17 mouse cellular contexts compared by ENCODE assay signal in genomic region chr14:60531766-60532165, GRCm38 (mm10).
DNase-seq lines count a peak whose midpoint lies in the region; ATAC-seq and TF ChIP-seq lines count a peak whose summit lies in the region.
"Had no signal": no experiment of that assay in that cellular context is flagged by ENCODE, and none has a peak within 500 bp of the region (broad histone marks: within the 10 kb centered on the region; RNA-seq: fewer than 3 reads in every experiment).

No protein-coding gene starts in this region.

- H3K27ac ChIP-seq in forebrain, postnatal 0 days (ENCODE audit: low read depth, low read length) = no peak overlapping the region
- H3K27ac ChIP-seq in forebrain, embryonic 13.5 days = no peak overlapping the region
- no peak overlapping the region for H3K27ac ChIP-seq in kidney, postnatal 0 days
- no peak overlapping the region for H3K27ac ChIP-seq in midbrain, postnatal 0 days (ENCODE audit: low read depth, low read length)
- no peak overlapping the region for H3K27ac ChIP-seq in midbrain, embryonic 11.5 days (ENCODE audit: low read depth, low read length)
- H3K27ac ChIP-seq in kidney, embryonic 16.5 days (ENCODE audit: low read length) = no peak overlapping the region

- H3K36me3 ChIP-seq in forebrain, postnatal 0 days (ENCODE audit: insufficient read depth) = no peaks in the 10 kb centered on the region
- H3K36me3 ChIP-seq in forebrain, embryonic 13.5 days (ENCODE audit: poor library complexity, severe bottlenecking) = no peaks in the 10 kb centered on the region
- no peaks in the 10 kb centered on the region for H3K36me3 ChIP-seq in kidney, postnatal 0 days (ENCODE audit: insufficient read depth, low read length)
- H3K36me3 ChIP-seq in midbrain, postnatal 0 days (ENCODE audit: insufficient read depth, low read length) = no peaks in the 10 kb centered on the region
- H3K36me3 ChIP-seq in midbrain, embryonic 11.5 days (ENCODE audit: control insufficient read depth, insufficient read depth, low read length) = no peaks in the 10 kb centered on the region
- no peaks in the 10 kb centered on the region for H3K36me3 ChIP-seq in kidney, embryonic 16.5 days (ENCODE audit: insufficient read depth, low read length)

- no peak for DNase-seq in forebrain, postnatal 0 days
- no peak for DNase-seq in kidney, postnatal 0 days (ENCODE audit: low spot score)
- no peak for DNase-seq in kidney, postnatal 4 days
- DNase-seq in midbrain, postnatal 0 days (ENCODE audit: low spot score) = no peak
- no peak for DNase-seq in midbrain, embryonic 11.5 days (ENCODE audit: low spot score, missing footprints)
- no peak for DNase-seq in ovary, postnatal 10 days (ENCODE audit: low spot score)
- DNase-seq: adrenal gland, adult 2 months; cerebellum, adult 9-11 months; gastrocnemius, postnatal 14 days; heart, postnatal 4 days; lung, adult 2 months; right cerebral cortex, postnatal 14 days; thymus, postnatal 4 days had no signal

- no peaks in the 10 kb centered on the region for H3K27me3 ChIP-seq in forebrain, postnatal 0 days (ENCODE audit: insufficient read depth, low read length)
- no peaks in the 10 kb centered on the region for H3K27me3 ChIP-seq in forebrain, embryonic 13.5 days
- H3K27me3 ChIP-seq in kidney, postnatal 0 days (ENCODE audit: insufficient read depth, low read length) = no peaks in the 10 kb centered on the region
- no peaks in the 10 kb centered on the region for H3K27me3 ChIP-seq in midbrain, postnatal 0 days (ENCODE audit: insufficient read depth, low read length)
- H3K27me3 ChIP-seq in midbrain, embryonic 11.5 days (ENCODE audit: control insufficient read depth, insufficient read depth, low read length) = no peaks in the 10 kb centered on the region
- no peaks in the 10 kb centered on the region for H3K27me3 ChIP-seq in kidney, embryonic 16.5 days (ENCODE audit: insufficient read depth, low read length)

- no peak overlapping the region for H3K4me3 ChIP-seq in forebrain, postnatal 0 days (ENCODE audit: low read depth, low read length)
- H3K4me3 ChIP-seq in forebrain, embryonic 13.5 days = no peak overlapping the region
- H3K4me3 ChIP-seq in kidney, postnatal 0 days (replicated peaks; ENCODE audit: low read depth, low read length) = no peak overlapping the region
- no peak overlapping the region for H3K4me3 ChIP-seq in midbrain, postnatal 0 days (ENCODE audit: low read depth, low read length)
- no peak overlapping the region for H3K4me3 ChIP-seq in midbrain, embryonic 11.5 days (ENCODE audit: low read depth, low read length)
- no peak overlapping the region for H3K4me3 ChIP-seq in kidney, embryonic 16.5 days (ENCODE audit: low read length)

- peak; percentile 31; the same call in 1 of the 2 replicates for TF ChIP-seq CTCF in forebrain, postnatal 0 days (IDR thresholded peaks at IDR 0.05; ENCODE audit: low read depth)
- TF ChIP-seq CTCF in kidney, postnatal 0 days (IDR thresholded peaks at IDR 0.05; ENCODE audit: low read depth) = peak; percentile 43
- peak; percentile 41 for TF ChIP-seq CTCF in midbrain, postnatal 0 days (IDR thresholded peaks at IDR 0.05)

- H3K9me3 ChIP-seq in forebrain, postnatal 0 days (ENCODE audit: low read length) = no peaks in the 10 kb centered on the region
- H3K9me3 ChIP-seq in forebrain, embryonic 13.5 days (replicated peaks) = no peaks in the 10 kb centered on the region
- H3K9me3 ChIP-seq in kidney, postnatal 0 days (replicated peaks; ENCODE audit: low read length) = no peaks in the 10 kb centered on the region
- no peaks in the 10 kb centered on the region for H3K9me3 ChIP-seq in midbrain, postnatal 0 days (ENCODE audit: low read length)
- no peaks in the 10 kb centered on the region for H3K9me3 ChIP-seq in midbrain, embryonic 11.5 days (ENCODE audit: control insufficient read depth, low read length)
- no peaks in the 10 kb centered on the region for H3K9me3 ChIP-seq in kidney, embryonic 16.5 days (ENCODE audit: low read length)

- no peak for ATAC-seq in forebrain, postnatal 0 days
- no peak for ATAC-seq in forebrain, embryonic 13.5 days
- no peak for ATAC-seq in kidney, postnatal 0 days (replicated peaks; ENCODE audit: low FRiP score, low read depth)
- ATAC-seq in midbrain, postnatal 0 days (ENCODE audit: low FRiP score) = no peak
- no peak for ATAC-seq in midbrain, embryonic 11.5 days (ENCODE audit: low FRiP score)
- no peak for ATAC-seq in kidney, embryonic 16.5 days (ENCODE audit: low FRiP score, low TSS enrichment)
- ATAC-seq: midbrain, embryonic 16.5 days had no signal

- no peak overlapping the region for H3K4me2 ChIP-seq in forebrain, postnatal 0 days (ENCODE audit: low read depth)
- no peak overlapping the region for H3K4me2 ChIP-seq in forebrain, embryonic 13.5 days
- H3K4me2 ChIP-seq in kidney, postnatal 0 days (ENCODE audit: low read length) = no peak overlapping the region
- H3K4me2 ChIP-seq in midbrain, postnatal 0 days (ENCODE audit: low read depth, low read length, poor library complexity, severe bottlenecking) = no peak overlapping the region
- no peak overlapping the region for H3K4me2 ChIP-seq in midbrain, embryonic 11.5 days
- H3K4me2 ChIP-seq in kidney, embryonic 16.5 days (replicated peaks; ENCODE audit: low read depth, low read length) = no peak overlapping the region
- H3K4me2 ChIP-seq: heart, embryonic 11.5 days had no signal

- no peak overlapping the region for H3K9ac ChIP-seq in forebrain, postnatal 0 days
- no peak overlapping the region for H3K9ac ChIP-seq in forebrain, embryonic 13.5 days
- no peak overlapping the region for H3K9ac ChIP-seq in kidney, postnatal 0 days (ENCODE audit: low read depth, low read length)
- no peak overlapping the region for H3K9ac ChIP-seq in midbrain, postnatal 0 days (replicated peaks; ENCODE audit: low read length, poor library complexity, severe bottlenecking)
- H3K9ac ChIP-seq in midbrain, embryonic 11.5 days (ENCODE audit: low read length) = no peak overlapping the region
- H3K9ac ChIP-seq in kidney, embryonic 16.5 days (replicated peaks; ENCODE audit: low read length) = no peak overlapping the region

- no peaks in the 10 kb centered on the region for H3K4me1 ChIP-seq in forebrain, postnatal 0 days (ENCODE audit: insufficient read depth)
- H3K4me1 ChIP-seq in forebrain, embryonic 13.5 days = peaks cover 44% of the 10 kb centered on the region
- peaks cover 16% of the 10 kb centered on the region for H3K4me1 ChIP-seq in kidney, postnatal 0 days (replicated peaks; ENCODE audit: insufficient read depth, low read length)
- H3K4me1 ChIP-seq in midbrain, postnatal 0 days (ENCODE audit: insufficient read depth, low read length) = peaks cover 3% of the 10 kb centered on the region; the same call in 1 of the 2 replicates
- H3K4me1 ChIP-seq in midbrain, embryonic 11.5 days (ENCODE audit: control insufficient read depth, insufficient read depth, low read length) = peaks cover 26% of the 10 kb centered on the region
- peaks cover 9% of the 10 kb centered on the region for H3K4me1 ChIP-seq in kidney, embryonic 16.5 days (ENCODE audit: insufficient read depth, low read length)
